Mouse (Mus musculus): Measurements from ENCODE around the gene Rbx1. TPM values are rescaled to one million over a fixed set of nuclear protein-coding genes. Genes with fewer than 3 reads are reported as not detected.
A peak's percentile ranks its signal among the peaks of the same experiment; 100 is the strongest.

The Rbx1 gene
- polyA plus RNA-seq, 1 experiment from 2014 or later = 507 TPM

DNA sequence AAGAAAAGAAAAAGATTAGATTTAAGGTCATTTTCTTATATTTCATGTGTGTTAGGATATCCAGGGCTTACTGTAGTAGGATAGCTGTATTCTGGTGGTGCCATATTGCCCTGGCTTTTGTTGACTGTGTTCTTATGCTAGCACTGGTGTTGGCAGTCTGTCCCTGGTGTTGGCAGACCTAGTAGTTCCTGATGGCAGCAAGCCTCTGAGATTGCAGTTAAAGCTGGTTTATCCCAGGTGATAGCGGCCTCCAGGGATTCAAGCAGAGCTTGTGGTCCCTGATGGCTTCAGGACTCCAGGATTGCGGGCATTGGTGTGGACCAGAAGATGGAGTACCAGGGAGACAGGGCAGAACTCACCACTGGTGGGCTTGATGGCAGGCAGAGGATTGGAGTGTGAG is 37.4 kb downstream of the Rbx1 start:
- 86% methylated on average over 2 of the region's 2 CpGs for WGBS
- H3K4me1 ChIP-seq = no peaks in the 10 kb centered on the region
- H3K27ac ChIP-seq = no peak overlapping the region
- H3K9me3 ChIP-seq = no peaks in the 10 kb centered on the region
- H3K36me3 ChIP-seq = no peaks in the 10 kb centered on the region
- H3K27me3 ChIP-seq = no peaks in the 10 kb centered on the region
- no peak overlapping the region for H3K4me3 ChIP-seq
- no peak overlapping the region for H3K9ac ChIP-seq
- no peak for ATAC-seq (ENCODE audit: insufficient number of reproducible peaks, insufficient read depth, low FRiP score, low TSS enrichment, low read depth)
- no peak overlapping the region for H3K4me2 ChIP-seq

DNA sequence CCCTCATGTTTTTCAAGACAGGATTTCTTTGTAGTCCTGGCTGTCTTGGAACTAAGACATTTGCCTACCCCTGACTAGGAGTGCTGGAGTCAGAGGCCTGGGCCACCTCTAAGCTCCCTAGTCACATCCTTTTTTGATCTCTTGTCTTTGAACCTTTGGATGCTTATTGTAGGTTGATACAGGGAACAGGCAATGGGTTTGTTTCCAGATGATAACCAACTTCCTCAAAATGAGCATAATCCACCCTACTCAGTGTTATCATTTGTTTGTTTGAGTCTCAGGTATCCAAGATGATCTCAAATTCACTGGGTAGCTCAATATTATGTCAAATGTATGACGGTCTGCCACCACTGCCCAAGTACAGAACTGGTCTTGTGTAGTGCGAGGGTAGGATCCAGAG is 37.9 kb downstream of the Rbx1 start:
- no peaks in the 10 kb centered on the region for H3K9me3 ChIP-seq
- ATAC-seq (ENCODE audit: insufficient number of reproducible peaks, insufficient read depth, low FRiP score, low TSS enrichment, low read depth) = no peak
- no peaks in the 10 kb centered on the region for H3K27me3 ChIP-seq

DNA sequence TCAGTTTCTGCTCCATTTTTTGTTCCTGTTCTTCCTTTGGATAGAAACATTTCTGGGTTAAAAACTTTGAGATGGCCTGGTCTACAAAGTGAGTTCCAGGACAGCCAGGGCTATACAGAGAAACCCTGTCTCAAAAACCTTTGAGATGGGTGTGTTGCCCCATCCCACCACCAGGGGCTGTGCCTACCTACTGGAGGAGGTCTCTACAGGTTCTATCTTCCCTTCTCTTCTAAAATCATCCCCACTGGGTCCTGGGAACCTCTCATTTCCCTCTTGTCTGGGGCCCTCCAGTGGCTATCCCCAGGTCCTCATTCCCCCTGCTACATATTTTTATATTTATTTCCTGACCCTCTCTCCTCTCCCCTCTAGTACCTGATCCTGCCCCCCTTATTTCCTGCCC is 41.1 kb downstream of the Rbx1 start:
- H3K4me2 ChIP-seq = no peak overlapping the region
- H3K4me3 ChIP-seq = no peak overlapping the region
- no peak overlapping the region for H3K9ac ChIP-seq
- H3K9me3 ChIP-seq = no peaks in the 10 kb centered on the region
- no peak for ATAC-seq (ENCODE audit: insufficient number of reproducible peaks, insufficient read depth, low FRiP score, low TSS enrichment, low read depth)
- no peaks in the 10 kb centered on the region for H3K27me3 ChIP-seq
- peaks cover 8% of the 10 kb centered on the region; the same call in 1 of the 2 replicates for H3K4me1 ChIP-seq
- H3K36me3 ChIP-seq = no peaks in the 10 kb centered on the region
- no peak overlapping the region for H3K27ac ChIP-seq

More for the DNA sequence above, 37.9 kb downstream of the Rbx1 start:
- H3K4me1 ChIP-seq = no peaks in the 10 kb centered on the region
- no peaks in the 10 kb centered on the region for H3K36me3 ChIP-seq
- H3K4me2 ChIP-seq = no peak overlapping the region
- WGBS = 89% methylated on average over 2 of the region's 2 CpGs
- no peak overlapping the region for H3K27ac ChIP-seq
- no peak overlapping the region for H3K4me3 ChIP-seq
- H3K9ac ChIP-seq = no peak overlapping the region

DNA sequence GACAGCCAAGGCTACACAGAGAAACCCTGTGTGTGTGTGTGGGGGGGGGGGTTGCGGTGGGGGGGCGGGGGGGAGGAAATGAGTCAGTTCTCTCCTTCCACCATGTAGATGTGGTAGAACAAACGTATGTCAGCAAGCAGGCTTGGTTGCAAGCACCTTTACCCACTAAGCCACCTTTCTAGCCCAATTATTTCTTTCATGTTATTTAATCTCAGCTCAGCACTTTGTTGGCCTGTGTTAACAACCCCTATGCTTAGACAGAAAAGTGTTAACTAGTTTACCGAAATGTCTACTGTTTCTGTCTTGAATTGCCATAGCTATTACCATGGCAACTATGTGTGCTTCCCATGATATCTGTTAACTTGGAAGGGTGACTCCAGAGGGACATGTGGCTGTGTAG is 44.5 kb downstream of the Rbx1 start:
- Histone ChIP-seq H3K27me3 (no peaks in the 10 kb centered on the region), H3K4me2 (no peak overlapping the region), H3K27ac (no peak overlapping the region), H3K9ac (no peak overlapping the region), H3K4me3 (no peak overlapping the region), H3K4me1 (peaks cover 25% of the 10 kb centered on the region), H3K9me3 (no peaks in the 10 kb centered on the region), H3K36me3 (no peaks in the 10 kb centered on the region)
- WGBS = 75% methylated on average over 4 of the region's 4 CpGs
- ATAC-seq (ENCODE audit: insufficient number of reproducible peaks, insufficient read depth, low FRiP score, low TSS enrichment, low read depth) = no peak

DNA sequence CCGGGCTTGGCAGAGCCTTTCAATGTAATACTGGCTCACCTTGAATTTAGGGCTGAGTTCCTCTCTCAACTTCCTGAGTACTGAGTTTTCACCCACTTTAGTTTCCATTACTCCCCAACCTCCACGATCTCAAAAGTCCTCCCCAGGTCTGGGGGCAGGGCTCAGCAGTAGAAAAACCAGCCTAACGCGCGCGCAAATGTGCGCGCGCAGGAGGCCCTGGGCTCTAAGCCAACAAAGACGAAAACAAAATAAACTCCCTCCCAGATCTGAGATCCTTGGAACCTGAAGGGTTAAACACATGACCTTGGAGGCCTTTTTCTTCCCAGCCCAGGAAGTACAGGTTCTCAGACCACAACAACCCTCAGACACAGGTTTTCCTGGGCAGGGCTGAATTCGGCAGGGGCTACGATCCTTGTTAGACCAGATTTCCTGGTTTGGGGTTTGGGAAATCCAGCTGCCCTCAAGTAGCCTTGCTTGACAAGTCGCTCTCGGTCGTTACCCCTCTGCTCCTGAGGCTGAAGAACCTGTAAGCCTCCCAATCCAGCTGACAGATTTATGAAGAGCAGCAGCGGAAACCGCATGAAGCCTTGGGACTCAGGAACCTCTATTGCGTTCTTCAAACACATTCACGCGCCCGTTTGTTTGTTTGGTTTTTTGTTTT is 45.6 kb downstream of the Rbx1 start:
- ATAC-seq (ENCODE audit: insufficient number of reproducible peaks, insufficient read depth, low FRiP score, low TSS enrichment, low read depth) = no peak
- no peaks in the 10 kb centered on the region for H3K27me3 ChIP-seq
- H3K4me2 ChIP-seq = peak overlapping the region; percentile 48
- H3K9ac ChIP-seq = peak overlapping the region; percentile 49; the same call in 1 of the 2 replicates
- peaks cover 25% of the 10 kb centered on the region for H3K4me1 ChIP-seq
- peak overlapping the region; percentile 75; the same call in 1 of the 2 replicates for H3K27ac ChIP-seq
- no peaks in the 10 kb centered on the region for H3K9me3 ChIP-seq
- H3K36me3 ChIP-seq = no peaks in the 10 kb centered on the region
- 40% methylated on average over 21 of the region's 21 CpGs for WGBS
- peak overlapping the region; percentile 24 for H3K4me3 ChIP-seq

DNA sequence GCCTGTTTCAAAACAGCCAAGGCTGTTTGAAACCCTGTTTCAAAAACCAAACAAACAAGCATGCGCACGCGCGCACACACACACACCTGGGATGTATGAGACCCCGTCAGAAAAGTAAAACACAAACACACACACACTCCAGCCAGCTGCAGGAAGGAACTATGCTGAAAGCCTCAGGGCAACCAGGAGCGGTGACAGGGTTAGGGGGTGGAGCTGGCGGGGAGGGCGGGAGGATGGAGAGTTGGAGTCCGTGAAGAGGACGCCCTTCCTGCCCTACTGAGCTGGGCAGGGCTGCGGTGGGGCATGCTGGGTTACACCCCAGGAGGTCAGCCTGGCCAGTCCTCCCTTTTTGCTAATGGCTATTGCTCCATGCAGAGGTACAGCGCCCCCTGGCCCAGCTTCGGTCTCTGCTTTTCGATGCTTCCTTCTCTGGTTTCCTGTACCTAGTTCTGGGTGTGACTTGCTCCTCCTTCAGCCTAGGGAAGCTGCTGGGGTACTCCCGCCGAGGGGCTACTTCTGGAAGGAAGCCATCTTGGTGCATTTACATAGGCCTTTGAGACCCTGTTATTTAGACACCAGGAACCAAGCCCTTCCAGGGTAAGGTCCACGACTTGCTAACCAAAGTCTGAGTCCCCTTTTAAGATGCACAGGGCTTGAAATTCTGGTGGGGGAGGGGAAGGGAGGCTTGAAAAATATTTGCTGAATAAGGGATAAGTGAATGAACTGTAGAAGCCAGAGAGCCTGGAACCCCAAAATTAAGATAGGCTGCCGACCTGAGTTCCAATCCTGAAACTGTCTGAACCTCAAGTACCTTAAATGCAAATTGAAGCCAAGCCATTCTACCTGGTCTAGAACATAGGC is 48.2 kb downstream of the Rbx1 start:
- Histone ChIP-seq H3K9me3 (no peaks in the 10 kb centered on the region), H3K4me3 (peak overlapping the region; percentile 38), H3K4me2 (peak overlapping the region; percentile 64), H3K27me3 (no peaks in the 10 kb centered on the region), H3K4me1 (peaks cover 25% of the 10 kb centered on the region), H3K9ac (peak overlapping the region; percentile 56), H3K27ac (peak overlapping the region; percentile 48; the same call in 1 of the 2 replicates), H3K36me3 (no peaks in the 10 kb centered on the region)
- WGBS = 7% methylated on average over 18 of the region's 18 CpGs
- ATAC-seq (ENCODE audit: insufficient number of reproducible peaks, insufficient read depth, low FRiP score, low TSS enrichment, low read depth) = peak; percentile 73; the same call in 1 of the 2 replicates

DNA sequence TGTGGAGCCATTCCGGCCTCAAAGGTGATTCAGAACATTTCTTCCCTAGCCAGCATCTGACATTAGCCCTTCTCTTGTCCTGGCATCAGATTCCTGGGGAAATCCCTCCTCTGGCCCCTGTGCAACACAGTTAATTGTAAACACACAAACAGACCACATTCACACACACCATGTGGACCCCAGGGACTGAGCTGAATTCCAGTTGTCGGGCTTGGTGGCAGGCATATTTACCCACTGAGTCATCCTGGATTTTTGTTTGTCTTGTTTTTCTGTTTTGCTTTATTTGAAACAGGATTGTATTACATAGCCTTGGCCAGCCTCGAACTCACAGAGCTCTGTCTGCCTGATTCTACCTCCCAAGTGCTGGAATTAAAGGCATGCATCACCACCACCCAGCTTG is 49.1 kb downstream of the Rbx1 start:
- H3K9me3 ChIP-seq = no peaks in the 10 kb centered on the region
- peaks cover 25% of the 10 kb centered on the region for H3K4me1 ChIP-seq
- ATAC-seq (ENCODE audit: insufficient number of reproducible peaks, insufficient read depth, low FRiP score, low TSS enrichment, low read depth) = no peak
- H3K4me3 ChIP-seq = no peak overlapping the region
- H3K27me3 ChIP-seq = no peaks in the 10 kb centered on the region
- H3K27ac ChIP-seq = no peak overlapping the region
- 54% methylated on average over 3 of the region's 3 CpGs for WGBS
- H3K36me3 ChIP-seq = no peaks in the 10 kb centered on the region
- no peak overlapping the region for H3K9ac ChIP-seq
- no peak overlapping the region for H3K4me2 ChIP-seq

DNA sequence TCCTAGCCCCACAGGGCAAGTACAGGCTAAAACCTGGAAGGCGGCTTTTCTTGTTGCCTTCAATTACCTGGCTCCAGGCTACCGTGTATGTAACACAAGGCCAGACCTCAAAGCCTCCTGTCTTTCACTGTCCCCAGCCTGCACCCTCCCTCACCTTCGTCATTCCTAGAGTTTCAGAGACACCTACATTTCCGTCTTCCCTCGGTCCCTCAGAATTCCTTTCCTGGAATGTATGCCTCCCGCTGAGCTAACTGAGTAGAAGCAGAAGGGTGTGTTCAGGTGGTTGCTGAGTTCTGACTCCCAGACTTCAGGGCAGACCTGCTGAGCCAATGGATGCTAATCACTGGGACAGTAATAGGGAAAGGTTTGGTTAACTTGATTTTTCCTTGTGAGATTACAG is 51.9 kb downstream of the Rbx1 start:
- no peaks in the 10 kb centered on the region for H3K27me3 ChIP-seq
- H3K9ac ChIP-seq = no peak overlapping the region
- no peak overlapping the region for H3K4me2 ChIP-seq
- no peak overlapping the region for H3K27ac ChIP-seq
- H3K9me3 ChIP-seq = no peaks in the 10 kb centered on the region
- H3K4me3 ChIP-seq = no peak overlapping the region
- no peaks in the 10 kb centered on the region for H3K36me3 ChIP-seq
- 34% methylated on average over 6 of the region's 6 CpGs for WGBS
- no peak for ATAC-seq (ENCODE audit: insufficient number of reproducible peaks, insufficient read depth, low FRiP score, low TSS enrichment, low read depth)
- H3K4me1 ChIP-seq = peaks cover 26% of the 10 kb centered on the region

DNA sequence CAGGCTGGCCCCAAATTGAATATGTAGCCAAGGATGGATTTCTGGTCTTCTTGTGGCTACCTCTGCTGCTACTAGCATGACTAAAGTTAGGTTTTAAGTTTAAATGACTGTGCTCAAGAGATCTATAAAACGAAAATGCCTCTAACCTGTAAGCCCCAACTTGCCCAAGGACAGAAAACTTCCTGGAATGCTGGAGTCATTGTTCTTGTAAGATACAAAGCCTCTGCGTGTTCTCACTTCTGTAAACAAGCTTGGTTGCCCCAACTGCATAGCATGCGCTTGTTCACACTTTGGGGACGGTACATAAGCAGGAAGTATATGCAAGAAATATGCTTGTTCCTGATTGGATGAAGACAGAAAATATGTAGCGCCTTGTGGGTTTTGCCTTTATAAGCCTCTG is 52.7 kb downstream of the Rbx1 start:
- ATAC-seq (ENCODE audit: insufficient number of reproducible peaks, insufficient read depth, low FRiP score, low TSS enrichment, low read depth) = no peak
- Histone ChIP-seq H3K36me3 (no peaks in the 10 kb centered on the region), H3K27ac (no peak overlapping the region), H3K4me3 (no peak overlapping the region), H3K9me3 (no peaks in the 10 kb centered on the region), H3K9ac (no peak overlapping the region), H3K27me3 (no peaks in the 10 kb centered on the region), H3K4me1 (peaks cover 23% of the 10 kb centered on the region), H3K4me2 (no peak overlapping the region)
- 69% methylated on average over 5 of the region's 5 CpGs for WGBS

DNA sequence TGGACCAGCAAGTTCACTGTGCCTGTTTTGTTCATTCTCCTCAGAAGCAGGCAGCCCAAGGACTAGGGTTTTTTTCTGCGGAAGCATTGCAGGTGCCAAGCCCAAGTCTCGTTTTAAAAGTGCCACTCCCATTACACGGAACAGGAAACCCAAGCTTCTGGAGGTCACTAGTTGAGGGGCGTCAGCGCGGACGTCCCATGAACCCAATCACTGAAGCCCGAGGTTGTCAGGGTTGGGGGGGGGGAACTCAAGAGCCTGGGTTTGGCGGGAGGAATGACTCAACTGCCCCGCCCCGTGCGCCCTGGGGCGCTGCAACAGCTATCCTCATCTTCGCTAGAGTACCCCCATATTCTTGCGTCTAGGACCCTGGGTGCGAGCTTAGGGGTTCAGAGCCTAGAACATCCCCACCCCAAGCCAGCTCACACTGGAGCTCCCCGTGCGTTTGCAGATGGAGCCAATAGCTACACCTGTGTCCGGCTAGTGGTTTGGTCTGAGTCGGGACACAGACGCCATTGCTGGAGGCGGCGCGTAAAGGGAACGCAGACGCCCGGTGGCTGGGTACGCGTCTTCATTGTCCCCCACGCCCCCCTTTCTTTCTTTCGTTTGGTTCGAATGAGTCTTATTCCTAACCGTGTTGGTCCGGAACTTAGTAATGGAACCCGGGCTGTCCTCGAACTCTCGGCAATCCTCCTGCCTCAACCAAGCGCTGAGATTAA is 56.1 kb downstream of the Rbx1 start:
- peaks cover 16% of the 10 kb centered on the region for H3K4me1 ChIP-seq

DNA sequence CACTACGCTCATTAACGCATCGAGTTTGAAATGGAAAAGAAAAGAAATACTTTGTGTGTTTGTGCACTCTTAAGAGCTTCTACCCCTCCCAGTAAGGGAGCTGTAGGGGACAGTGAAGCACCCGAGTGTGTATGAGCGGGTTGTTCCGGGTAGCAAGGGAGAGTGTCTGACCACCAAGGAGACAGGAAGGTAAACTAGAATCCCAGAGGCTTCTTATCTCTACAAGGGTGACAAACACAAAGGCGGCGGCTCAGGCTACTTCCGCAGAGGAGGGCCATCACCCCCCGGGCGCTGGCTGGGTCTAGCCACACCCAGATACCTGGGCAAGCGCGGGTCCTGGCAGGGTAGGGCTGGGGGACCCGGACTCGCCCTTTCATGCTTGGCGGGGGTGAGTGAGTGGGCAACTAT is 56.7 kb downstream of the Rbx1 start:
- Histone ChIP-seq H3K36me3 (no peaks in the 10 kb centered on the region), H3K27ac (peak overlapping the region; percentile 86), H3K4me3 (peak overlapping the region; percentile 63), H3K9ac (peak overlapping the region; percentile 78), H3K4me1 (peaks cover 16% of the 10 kb centered on the region), H3K9me3 (no peaks in the 10 kb centered on the region), H3K4me2 (peak overlapping the region; percentile 94), H3K27me3 (no peaks in the 10 kb centered on the region)
- ATAC-seq (ENCODE audit: insufficient number of reproducible peaks, insufficient read depth, low FRiP score, low TSS enrichment, low read depth) = peak; percentile 43
- WGBS = under 1% methylated on average over 16 of the region's 16 CpGs

More for the DNA sequence above, 56.1 kb downstream of the Rbx1 start:
- no peaks in the 10 kb centered on the region for H3K36me3 ChIP-seq
- H3K9me3 ChIP-seq = no peaks in the 10 kb centered on the region
- H3K27ac ChIP-seq = peak overlapping the region; percentile 86
- WGBS = under 1% methylated on average over 38 of the region's 38 CpGs
- no peaks in the 10 kb centered on the region for H3K27me3 ChIP-seq
- H3K9ac ChIP-seq = peak overlapping the region; percentile 78
- H3K4me3 ChIP-seq = peak overlapping the region; percentile 63
- ATAC-seq (ENCODE audit: insufficient number of reproducible peaks, insufficient read depth, low FRiP score, low TSS enrichment, low read depth) = peak; percentile 12; the same call in 1 of the 2 replicates
- H3K4me2 ChIP-seq = peak overlapping the region; percentile 94

Data from embryonic facial prominence, embryonic 13.5 days (tissue).